Mouse (Mus musculus) lung, postnatal 14 days (tissue): ENCODE measurements around the gene Gria3.

Experiments
- DNase-seq: peaks from one replicate; pipeline ENCODE4 v3.0.0; 2021

Gene Gria3

GRCm38 (mm10) chrX:41400058-41400904 lies at the start of gene Gria3:
Gene Gria3 (plus strand): TSS chrX:41400854.
- DNase-seq = no peak

DNA sequence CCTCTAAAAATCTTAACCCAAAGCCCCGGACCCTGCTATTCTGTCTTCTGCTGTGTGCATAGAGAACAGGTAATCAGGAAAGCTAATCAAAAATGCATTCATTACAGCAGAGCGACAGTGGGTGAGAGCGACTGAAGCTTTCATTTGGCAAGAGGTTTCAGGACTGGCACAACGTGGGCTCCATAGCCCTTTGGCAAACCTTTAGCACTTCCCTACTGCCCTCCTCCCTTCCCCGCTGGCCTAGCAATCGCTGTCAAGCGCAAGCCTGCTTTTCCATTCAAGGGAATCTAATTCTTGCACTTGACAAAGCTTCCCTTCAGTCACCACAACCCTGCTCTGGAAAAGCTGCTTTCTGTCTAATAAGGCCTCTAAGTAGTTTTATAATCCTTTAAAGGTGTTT lies 13.6 kb upstream of the Gria3 start:
- no peak for DNase-seq

DNA sequence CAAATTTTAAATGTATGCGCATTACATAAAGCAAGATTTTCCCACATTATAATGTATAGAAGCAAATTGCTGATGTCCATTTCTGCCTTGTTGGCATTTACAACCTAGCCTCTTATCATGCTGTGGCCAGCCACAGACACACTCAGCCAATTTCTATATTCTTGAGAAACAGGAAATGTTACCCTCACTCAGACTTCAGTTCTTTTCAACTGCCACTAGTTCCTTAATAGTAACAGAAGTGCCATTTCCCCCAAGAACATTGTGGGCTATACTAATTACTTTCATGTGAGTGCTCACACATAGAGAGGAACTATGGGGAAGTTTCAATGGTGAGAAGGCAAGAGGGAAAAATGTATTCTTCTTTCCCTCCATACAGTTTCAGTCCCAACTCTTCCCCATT lies 11.6 kb upstream of the Gria3 start:
- no peak for DNase-seq

GRCm38 (mm10) chrX:41398482-41398881 lies 2.2 kb upstream of the Gria3 start:
- DNase-seq = no peak

GRCm38 (mm10) chrX:41401186-41401585 lies 532 bp downstream of the Gria3 start:
- no peak for DNase-seq

DNA sequence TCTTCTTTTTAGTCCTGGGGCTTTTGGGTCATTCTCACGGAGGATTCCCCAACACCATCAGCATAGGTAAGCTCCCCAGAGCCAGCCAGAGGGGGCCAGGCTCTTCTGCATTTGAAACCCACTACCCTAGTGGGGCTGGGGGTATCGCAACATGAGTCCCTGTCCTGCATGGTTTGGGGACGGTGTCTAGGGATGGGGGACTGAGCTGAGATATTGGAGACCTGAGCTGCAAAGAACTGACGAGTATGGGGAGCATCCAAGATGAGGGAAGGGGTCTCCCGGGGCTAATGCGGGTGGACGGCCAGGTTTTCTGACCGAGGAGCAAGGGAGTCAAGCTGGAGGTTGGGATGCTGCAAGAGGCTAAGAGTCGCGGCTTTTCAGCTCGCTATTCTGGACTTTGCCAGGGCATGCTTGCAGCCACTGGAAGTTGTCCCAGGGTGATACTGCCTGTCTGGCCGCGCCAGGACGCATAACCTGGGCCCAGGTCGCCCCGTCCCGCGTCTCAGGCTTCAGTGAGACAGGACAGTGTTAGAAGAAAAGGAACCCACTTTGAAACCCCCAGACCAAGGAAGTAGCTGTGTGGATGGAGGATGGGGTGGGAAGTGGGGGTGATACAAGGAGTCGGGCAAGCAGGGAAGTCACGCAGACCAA lies 1.1 kb downstream of the Gria3 start:
- no peak for DNase-seq

GRCm38 (mm10) chrX:41402656-41403055 lies 2.0 kb downstream of the Gria3 start:
- DNase-seq = no peak

- no peak for DNase-seq
These were observed 5.6 kb downstream of the Gria3 start for GRCm38 (mm10) chrX:41406288-41406687.

DNA sequence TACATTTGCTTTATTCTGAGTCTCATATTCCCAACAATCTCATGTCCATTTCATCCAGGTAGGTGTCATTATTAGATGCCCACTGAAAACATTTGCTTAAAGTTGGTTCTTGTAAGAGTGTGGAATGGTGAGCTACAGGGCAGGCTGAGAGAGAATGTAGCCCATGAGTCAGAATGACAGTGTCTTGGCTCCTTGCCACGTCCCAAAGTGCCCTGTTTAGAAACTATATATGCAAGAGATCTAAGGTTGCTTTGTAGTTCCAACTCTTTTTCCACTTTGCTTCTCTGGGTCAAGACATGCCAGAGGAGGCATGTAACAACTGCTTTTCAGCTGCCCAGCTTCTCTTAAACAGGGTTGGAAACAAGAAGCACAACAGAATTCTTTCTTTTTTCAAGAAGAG lies 9.1 kb downstream of the Gria3 start:
- DNase-seq = peak; percentile 8

GRCm38 (mm10) chrX:41425651-41426050 lies 25.0 kb downstream of the Gria3 start:
- no peak for DNase-seq

GRCm38 (mm10) chrX:41428011-41428410 lies 27.4 kb downstream of the Gria3 start:
- no peak for DNase-seq

DNA sequence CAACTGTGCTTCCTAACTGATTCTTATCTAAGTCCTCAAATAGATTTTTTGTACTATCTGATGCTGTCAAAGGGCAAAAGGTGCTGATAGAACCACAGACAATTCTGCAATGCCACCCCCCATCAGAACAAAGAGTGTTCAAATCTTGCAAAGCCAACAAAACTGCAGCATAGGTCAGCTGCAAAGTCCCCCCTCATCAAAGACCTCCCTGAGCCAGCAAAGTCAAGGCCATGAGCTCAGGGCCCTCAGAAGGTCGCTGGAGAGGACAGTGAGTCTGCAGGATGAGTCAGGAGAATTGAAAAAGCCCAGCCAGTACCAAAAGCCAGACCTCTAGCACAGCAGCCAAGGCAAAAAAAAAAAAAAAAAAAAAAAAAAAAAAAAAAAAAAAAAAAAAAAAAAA lies 34.9 kb downstream of the Gria3 start:
- no peak for DNase-seq

DNA sequence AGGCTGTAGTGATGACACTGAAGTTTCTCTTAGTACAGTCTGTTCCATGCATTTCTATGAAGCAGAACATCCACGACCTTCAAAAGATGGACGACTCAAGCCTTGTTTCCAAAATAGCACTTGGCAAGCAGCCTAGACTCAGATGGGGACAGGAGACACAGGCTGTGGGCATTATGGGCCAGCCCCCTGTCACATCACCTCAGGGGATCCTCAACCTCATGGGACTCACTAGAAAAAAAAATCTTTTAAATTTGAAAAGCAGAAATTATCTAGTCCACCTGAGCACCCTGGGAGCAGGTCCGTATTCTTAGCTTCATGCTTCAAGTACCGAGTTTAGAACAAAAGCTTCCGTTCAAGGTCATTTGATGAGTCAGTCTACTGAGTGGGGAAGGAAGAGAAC lies 38.2 kb downstream of the Gria3 start:
- no peak for DNase-seq

GRCm38 (mm10) chrX:41448876-41449275 lies 48.2 kb downstream of the Gria3 start:
- no peak for DNase-seq

GRCm38 (mm10) chrX:41477486-41477885 lies 76.8 kb downstream of the Gria3 start:
- DNase-seq = no peak

- DNase-seq = no peak
These were observed 95.9 kb downstream of the Gria3 start for GRCm38 (mm10) chrX:41496528-41496927.

GRCm38 (mm10) chrX:41505371-41505770 lies 104.7 kb downstream of the Gria3 start:
- no peak for DNase-seq

DNA sequence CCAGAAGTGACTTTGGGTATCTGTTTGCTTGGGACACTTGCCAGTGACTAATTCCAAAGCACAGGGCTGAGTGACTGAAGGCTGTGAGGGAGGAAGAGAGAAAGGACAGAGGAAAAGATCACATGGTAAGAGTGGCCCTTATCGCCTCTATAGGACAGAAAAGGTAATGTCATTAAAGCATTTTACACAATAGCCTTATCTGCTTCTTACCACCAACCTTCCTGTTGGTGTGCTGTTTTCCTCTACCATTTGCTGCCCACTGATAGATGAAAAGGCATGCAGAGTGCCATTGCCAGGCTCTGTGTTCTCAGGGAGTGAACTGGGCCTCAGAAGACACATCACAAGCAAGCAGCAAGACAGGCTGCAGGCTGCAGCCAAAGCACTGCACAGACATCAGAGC lies 107.3 kb downstream of the Gria3 start:
- no peak for DNase-seq

- no peak for DNase-seq
These were observed 114.3 kb downstream of the Gria3 start for GRCm38 (mm10) chrX:41514982-41515381.

GRCm38 (mm10) chrX:41532511-41532910 lies 131.9 kb downstream of the Gria3 start:
- DNase-seq = no peak

DNA sequence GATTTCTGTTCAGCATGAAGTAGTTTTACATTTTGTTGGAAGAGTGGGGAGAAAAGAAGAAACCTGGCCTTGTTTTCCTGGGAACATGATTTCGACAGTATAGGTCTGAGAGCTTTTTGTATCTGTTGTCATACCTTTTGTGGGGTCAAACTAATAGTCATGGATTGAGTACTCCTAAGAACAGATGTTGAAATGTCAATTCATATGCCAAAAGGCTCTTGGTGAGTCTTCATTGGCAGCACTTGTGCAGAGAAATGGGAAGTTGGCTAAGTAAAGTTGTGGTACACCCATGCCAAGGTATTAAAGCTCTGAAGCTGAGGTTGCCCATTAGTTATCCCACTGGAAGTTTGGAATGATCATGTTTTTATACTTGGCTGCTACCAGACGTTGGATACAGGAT lies 135.2 kb downstream of the Gria3 start:
- DNase-seq = no peak

GRCm38 (mm10) chrX:41562296-41563060 lies 161.8 kb downstream of the Gria3 start:
- DNase-seq = no peak

DNA sequence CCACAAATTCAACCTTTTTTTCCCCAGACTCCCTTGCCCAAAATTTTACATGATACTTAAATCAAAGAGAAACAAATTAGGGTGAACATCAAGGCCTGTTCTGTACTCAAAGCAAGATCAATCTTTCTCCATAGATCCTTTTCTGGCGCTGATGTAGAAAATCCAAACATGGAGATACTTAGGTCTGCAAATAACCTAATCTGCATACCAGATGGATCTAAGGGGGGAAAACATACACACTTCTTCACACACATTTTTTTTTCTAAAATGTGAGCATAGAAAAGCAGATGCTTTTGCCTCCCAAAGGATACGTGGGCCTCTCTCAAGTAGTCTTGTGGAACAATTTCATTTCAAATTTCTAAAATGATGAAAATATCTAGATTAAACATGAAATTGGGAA lies 164.2 kb downstream of the Gria3 start:
- no peak for DNase-seq

DNA sequence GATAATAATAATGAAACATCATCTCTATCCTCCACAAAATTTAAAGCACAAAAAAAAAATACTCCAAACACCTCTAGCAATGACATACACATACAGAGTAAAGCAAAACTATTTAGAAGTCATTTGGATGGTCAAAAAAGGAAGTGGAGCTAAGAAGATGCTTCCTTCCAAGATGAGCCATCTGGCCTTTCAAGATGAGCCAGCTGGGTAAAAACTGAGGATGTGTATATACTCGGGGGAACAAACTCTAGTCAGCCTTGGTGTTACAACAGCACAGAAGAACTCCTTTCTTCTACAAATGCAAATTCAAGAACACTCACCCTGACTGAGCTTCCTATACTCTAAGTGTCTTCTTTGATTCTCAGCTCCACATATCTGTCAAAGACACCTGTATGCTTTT lies 172.4 kb downstream of the Gria3 start:
- DNase-seq = no peak
